Mouse (Mus musculus) urinary bladder, postnatal 4 days (tissue): ENCODE data around the gene Rad17.

Source experiments
- DNase-seq, 2 experiments: peaks; one replicate each; pipeline ENCODE4 v3.0.0; 2021 to 2022; ENCODE audit warnings: low spot score in 2 of 2

The Rad17 gene

GRCm38 (mm10) chr13:100650550-100651438, at the start of gene Rad17, which contains the start of gene Ak6:
Gene Rad17 (minus strand): TSS chr13:100651051.
Gene Ak6 (plus strand): TSS chr13:100650979.
- DNase-seq = peak; percentile 91 to 92

- no peak for DNase-seq
Measured at GRCm38 (mm10) chr13:100698866-100699265, 48.0 kb upstream of the Rad17 start.

- no peak for DNase-seq
Measured at GRCm38 (mm10) chr13:100697541-100697940, 46.7 kb upstream of the Rad17 start.

GRCm38 (mm10) chr13:100687513-100687912, 36.7 kb upstream of the Rad17 start:
- DNase-seq = no peak

GRCm38 (mm10) chr13:100684355-100684754, 33.5 kb upstream of the Rad17 start:
- DNase-seq = no peak

- no peak for DNase-seq
Measured at GRCm38 (mm10) chr13:100682837-100683236, 32.0 kb upstream of the Rad17 start.

- no peak for DNase-seq
Measured at GRCm38 (mm10) chr13:100681615-100682014, 30.8 kb upstream of the Rad17 start.

- DNase-seq = no peak
Measured at GRCm38 (mm10) chr13:100675936-100676635, 25.2 kb upstream of the Rad17 start.

GRCm38 (mm10) chr13:100670181-100670741, 19.4 kb upstream of the Rad17 start:
- DNase-seq = no peak

GRCm38 (mm10) chr13:100669291-100670022, 18.6 kb upstream of the Rad17 start, which contains the start of gene Ccdc125:
Gene Ccdc125 (plus strand): TSS chr13:100669717.
- peak; percentile 26 to 63 for DNase-seq

GRCm38 (mm10) chr13:100659864-100660456, 9.1 kb upstream of the Rad17 start:
- peak in 1 of 2 experiments; percentile 62 for DNase-seq

- no peak for DNase-seq
Measured at GRCm38 (mm10) chr13:100658091-100658490, 7.2 kb upstream of the Rad17 start.

- DNase-seq = no peak
Measured at GRCm38 (mm10) chr13:100651439-100652186, 762 bp upstream of the Rad17 start, which contains the start of gene Taf9. Gene Taf9 (plus strand): TSS chr13:100651579.

GRCm38 (mm10) chr13:100648223-100648622, 2.6 kb downstream of the Rad17 start:
- no peak for DNase-seq

- no peak for DNase-seq
Measured at GRCm38 (mm10) chr13:100642471-100643209, 8.2 kb downstream of the Rad17 start.

GRCm38 (mm10) chr13:100634106-100634691, 16.7 kb downstream of the Rad17 start:
- no peak for DNase-seq

- no peak for DNase-seq
Measured at GRCm38 (mm10) chr13:100622241-100622640, 28.6 kb downstream of the Rad17 start.

- no peak for DNase-seq
Measured at GRCm38 (mm10) chr13:100617583-100617982, 33.3 kb downstream of the Rad17 start.
